Mouse (Mus musculus) CH12.LX (cell line): ENCODE results near the gene Fezf2.

Experiments used
- CHD1 ChIP-seq: IDR thresholded peaks from 2 replicates; pipeline ENCODE4 v1.6.1; 2012; ENCODE audit warnings: low read depth, low read length, improper control_type of control experiment, inconsistent platforms
- CHD2 ChIP-seq: IDR thresholded peaks from 2 replicates; pipeline ENCODE4 v1.6.1; 2011; ENCODE audit warnings: low read length, improper control_type of control experiment
- CTCF ChIP-seq, 2 experiments: IDR thresholded peaks in 1 of 2; conservative IDR thresholded peaks in 1 of 2; 2 replicates each; pipeline ENCODE4 v1.5.1; 2011 to 2012; ENCODE audit warnings: low read depth in 2 of 2, low read length in 2 of 2, improper control_type of control experiment in 1 of 2, inconsistent platforms in 1 of 2, mild to moderate bottlenecking in 1 of 2, moderate library complexity in 1 of 2
- ELF1 ChIP-seq: IDR thresholded peaks from 2 replicates; pipeline ENCODE4 v1.6.1; 2014; ENCODE audit warnings: low read depth, mild to moderate bottlenecking, inconsistent platforms, low read length, improper control_type of control experiment
- EP300 ChIP-seq: IDR thresholded peaks from 2 replicates; pipeline ENCODE4 v1.6.1; 2011; ENCODE audit warnings: low read length, improper control_type of control experiment
- IRF4 ChIP-seq: IDR thresholded peaks from 2 replicates; pipeline ENCODE4 v1.6.1; 2014; ENCODE audit warnings: low read depth, mild to moderate bottlenecking, inconsistent platforms, low read length, improper control_type of control experiment
- KAT2A ChIP-seq: IDR thresholded peaks from 2 replicates; pipeline ENCODE4 v1.6.1; 2012; ENCODE audit warnings: low read length, improper control_type of control experiment, inconsistent platforms; ENCODE audit not compliant: insufficient replicate concordance
- NRF1 ChIP-seq: IDR thresholded peaks from 2 replicates; pipeline ENCODE4 v1.6.1; 2014; ENCODE audit warnings: low read depth, mild to moderate bottlenecking, inconsistent platforms, low read length, improper control_type of control experiment, moderate library complexity
- PAX5 ChIP-seq: IDR thresholded peaks from 2 replicates; pipeline ENCODE4 v1.6.1; 2012; ENCODE audit warnings: low read length, inconsistent platforms, mixed read lengths
- POLR2A ChIP-seq: IDR thresholded peaks from 2 replicates; pipeline ENCODE4 v1.6.1; 2011; ENCODE audit warnings: low read depth, mild to moderate bottlenecking, improper control_type of control experiment, low read length
- POLR2AphosphoS2 ChIP-seq: IDR thresholded peaks from 2 replicates; pipeline ENCODE4 v1.6.1; 2011; ENCODE audit warnings: low read depth, low read length, improper control_type of control experiment
- SMC3 ChIP-seq: IDR thresholded peaks from 2 replicates; pipeline ENCODE4 v1.6.1; 2011; ENCODE audit warnings: low read depth, low read length, improper control_type of control experiment
- ZKSCAN1 ChIP-seq: IDR thresholded peaks from 2 replicates; pipeline ENCODE4 v1.6.1; 2012; ENCODE audit warnings: low read depth, inconsistent platforms, low read length, improper control_type of control experiment, borderline replicate concordance
- ZMIZ1 ChIP-seq: IDR thresholded peaks from 2 replicates; pipeline ENCODE4 v1.6.1; 2012; ENCODE audit warnings: low read depth, mild to moderate bottlenecking, inconsistent platforms, low read length, improper control_type of control experiment

GRCm38 (mm10) chr14:12346011-12346864 is 1.8 kb downstream of the Fezf2 start:
- TF ChIP-seq POLR2A (no peak), POLR2AphosphoS2 (no peak), CTCF (conservative IDR thresholded peaks at IDR 0.05 in 1 of 2, IDR thresholded peaks at IDR 0.05 in 1 of 2; ENCODE audit: low read depth in 2 of 2, low read length in 2 of 2) (no peak), IRF4 (no peak), CHD2 (no peak), NRF1 (no peak), EP300 (no peak), SMC3 (no peak), KAT2A (no peak), PAX5 (no peak), ELF1 (no peak), ZMIZ1 (no peak), CHD1 (no peak), ZKSCAN1 (no peak)
